Mouse (Mus musculus) intestine, embryonic 15.5 days (tissue): ENCODE results near the gene Fsd2. TPM values are rescaled to one million over a fixed set of nuclear protein-coding genes. Genes with fewer than 3 reads are reported as not detected.

Experiments used
- ATAC-seq: fragments of 200-750 bp; cut with Nextera tagmentation; 2 replicates; pipeline ENCODE4 v1.8.0; 2017; ENCODE audit warnings: moderate TSS enrichment, moderate library complexity
- H3K27ac ChIP-seq: fragments of 300-500 bp; sonication (generic); 2 replicates; pipeline ENCODE4 v1.5.1; 2015; ENCODE audit warnings: mild to moderate bottlenecking, inconsistent platforms
- H3K27me3 ChIP-seq: fragments of 300-500 bp; sonication (generic); replicated peaks from 2 replicates; pipeline ENCODE4 v1.6.1; 2015; ENCODE audit warnings: inconsistent platforms
- H3K36me3 ChIP-seq: fragments of 300-500 bp; sonication (generic); 2 replicates; pipeline ENCODE4 v1.6.1; 2015; ENCODE audit warnings: inconsistent platforms
- H3K4me1 ChIP-seq: fragments of 300-500 bp; sonication (generic); replicated peaks from 2 replicates; pipeline ENCODE4 v1.6.1; 2015; ENCODE audit warnings: inconsistent platforms
- H3K4me2 ChIP-seq: fragments of 300-500 bp; sonication (generic); replicated peaks from 2 replicates; pipeline ENCODE4 v1.6.1; 2015; ENCODE audit warnings: mild to moderate bottlenecking, inconsistent platforms
- H3K4me3 ChIP-seq: fragments of 300-500 bp; sonication (generic); replicated peaks from 2 replicates; pipeline ENCODE4 v1.5.1; 2015; ENCODE audit warnings: inconsistent platforms
- H3K9ac ChIP-seq: fragments of 300-500 bp; sonication (generic); 2 replicates; pipeline ENCODE4 v1.6.1; 2015; ENCODE audit warnings: inconsistent platforms
- H3K9me3 ChIP-seq: fragments of 300-500 bp; sonication (generic); 2 replicates; pipeline ENCODE4 v1.6.1; 2016; ENCODE audit warnings: inconsistent platforms
- WGBS: fragments of 180-500 bp; shearing (Covaris S2); methylation state at CpG from one replicate; pipeline ENCODE4 v1.1.7; 2015; 5-methylcytosine and 5-hydroxymethylcytosine counted together
- polyA plus RNA-seq: library from polyadenylated mRNA; unstranded; fragments of >200 nt; fragmentation: Nextera tagmentation; extraction: Ambion mirVana; gene quantifications from 2 replicates; pipeline ENCODE4 v1.2.1, GENCODE M21; 2015

Fsd2 gene
- polyA plus RNA-seq, 1 experiment from 2014 or later: 0.15 TPM

GRCm38 (mm10) chr7:81536478-81536877 lies 30.3 kb downstream of the Fsd2 start:
- ATAC-seq: no peak
- H3K9me3 ChIP-seq: no peaks in the 10 kb centered on the region
- no peak overlapping the region for H3K27ac ChIP-seq
- H3K36me3 ChIP-seq: peaks cover 32% of the 10 kb centered on the region
- H3K4me1 ChIP-seq: no peaks in the 10 kb centered on the region
- H3K9ac ChIP-seq: no peak overlapping the region
- H3K4me3 ChIP-seq: no peak overlapping the region
- H3K4me2 ChIP-seq: no peak overlapping the region
- WGBS: 86% methylated on average over 4 of the region's 4 CpGs
- no peaks in the 10 kb centered on the region for H3K27me3 ChIP-seq

DNA sequence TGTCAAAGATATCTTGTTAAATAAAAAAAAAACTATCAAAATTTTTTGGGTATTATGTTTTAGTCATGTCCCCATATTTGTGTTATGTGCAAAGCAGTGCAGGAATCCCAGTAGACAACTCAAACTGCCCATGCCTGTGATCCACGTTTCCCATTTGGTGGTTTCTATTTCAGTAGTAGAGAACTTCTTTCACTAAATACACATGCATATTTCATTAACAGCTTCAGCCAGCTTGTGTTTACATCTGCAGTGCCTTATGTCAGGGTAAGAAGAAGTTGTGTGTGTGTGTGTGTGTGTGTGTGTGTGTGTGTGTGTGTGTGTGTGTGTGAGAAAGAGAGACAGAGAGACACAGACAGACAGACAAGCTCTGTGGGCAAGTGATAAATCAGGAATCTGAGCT lies 35.3 kb downstream of the Fsd2 start:
- H3K9me3 ChIP-seq: no peaks in the 10 kb centered on the region
- H3K4me3 ChIP-seq: no peak overlapping the region
- no peak for ATAC-seq
- H3K36me3 ChIP-seq: peaks cover 43% of the 10 kb centered on the region
- H3K4me1 ChIP-seq: no peaks in the 10 kb centered on the region
- no peak overlapping the region for H3K4me2 ChIP-seq
- H3K9ac ChIP-seq: no peak overlapping the region
- 80% methylated on average over 1 of the region's 1 CpGs for WGBS
- no peaks in the 10 kb centered on the region for H3K27me3 ChIP-seq
- no peak overlapping the region for H3K27ac ChIP-seq

- Histone ChIP-seq H3K9ac (no peak overlapping the region), H3K9me3 (no peaks in the 10 kb centered on the region), H3K4me2 (no peak overlapping the region), H3K4me3 (no peak overlapping the region), H3K27ac (no peak overlapping the region), H3K36me3 (peaks cover 34% of the 10 kb centered on the region), H3K27me3 (no peaks in the 10 kb centered on the region), H3K4me1 (peaks cover 9% of the 10 kb centered on the region; the same call in 1 of the 2 replicates)
- 88% methylated on average over 8 of the region's 8 CpGs for WGBS
- no peak for ATAC-seq
Measured at GRCm38 (mm10) chr7:81528918-81529317, 37.8 kb downstream of the Fsd2 start.

- WGBS: 5% methylated on average over 13 of the region's 13 CpGs
- Histone ChIP-seq H3K4me2 (peak overlapping the region; percentile 59), H3K27me3 (no peaks in the 10 kb centered on the region), H3K4me1 (peaks cover 12% of the 10 kb centered on the region; the same call in 1 of the 2 replicates), H3K9me3 (no peaks in the 10 kb centered on the region), H3K27ac (peak overlapping the region; percentile 96), H3K9ac (peak overlapping the region; percentile 40), H3K4me3 (peak overlapping the region; percentile 57), H3K36me3 (peaks cover 11% of the 10 kb centered on the region; the same call in 1 of the 2 replicates)
- ATAC-seq: no peak; the same call in 1 of the 2 replicates
Measured at GRCm38 (mm10) chr7:81523663-81524017, 43.1 kb downstream of the Fsd2 start.

GRCm38 (mm10) chr7:81523008-81523662 lies 43.6 kb downstream of the Fsd2 start:
- H3K4me3 ChIP-seq: peak overlapping the region; percentile 57
- peak overlapping the region; percentile 59 for H3K4me2 ChIP-seq
- H3K4me1 ChIP-seq: peaks cover 12% of the 10 kb centered on the region; the same call in 1 of the 2 replicates
- peak overlapping the region; percentile 53 for H3K9ac ChIP-seq
- H3K27me3 ChIP-seq: no peaks in the 10 kb centered on the region
- under 1% methylated on average over 31 of the region's 31 CpGs for WGBS
- H3K36me3 ChIP-seq: peaks cover 10% of the 10 kb centered on the region; the same call in 1 of the 2 replicates
- H3K27ac ChIP-seq: peak overlapping the region; percentile 96
- ATAC-seq: peak; percentile 99
- no peaks in the 10 kb centered on the region for H3K9me3 ChIP-seq

DNA sequence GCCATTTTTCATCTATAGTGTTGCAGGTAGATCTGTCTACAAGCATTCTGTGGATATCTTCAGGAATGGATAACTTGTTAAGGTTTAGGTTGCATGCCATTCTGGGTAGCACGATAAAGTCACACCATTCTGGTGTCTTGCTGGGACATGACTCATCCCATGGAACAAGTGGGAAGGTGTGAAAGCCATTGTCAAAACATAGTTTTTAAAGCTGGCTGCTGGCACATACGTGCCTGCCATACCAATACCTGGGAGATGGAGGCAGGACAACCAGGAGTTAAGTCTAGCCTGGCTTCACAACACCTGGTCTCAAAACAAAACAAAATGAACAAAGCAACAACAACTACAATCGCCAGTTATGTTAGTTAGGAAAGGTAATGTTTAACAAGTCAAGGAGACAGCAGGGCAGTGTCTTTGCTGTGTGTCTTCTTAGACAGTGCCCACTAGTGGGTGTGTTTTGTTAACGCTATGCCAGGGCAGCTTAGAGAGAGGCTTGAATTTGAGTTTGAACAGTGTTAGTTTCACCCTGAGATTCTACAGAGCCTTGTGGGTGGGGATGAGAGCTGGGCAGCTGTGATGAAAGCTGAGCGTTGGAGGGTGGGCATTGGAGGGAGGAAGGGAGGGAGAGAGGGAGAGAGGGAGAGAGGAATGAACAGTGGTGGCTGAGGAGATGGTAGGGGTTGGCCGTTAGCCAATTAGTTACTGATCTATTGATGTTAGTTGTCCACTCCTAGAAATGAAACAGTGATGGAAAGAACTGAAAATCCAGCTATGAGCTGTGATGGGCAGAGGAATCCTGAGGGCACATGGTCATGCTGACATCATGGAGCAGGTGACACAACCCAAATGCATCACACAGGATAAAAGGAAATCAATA lies 50.4 kb downstream of the Fsd2 start:
- no peaks in the 10 kb centered on the region for H3K4me1 ChIP-seq
- no peaks in the 10 kb centered on the region for H3K9me3 ChIP-seq
- no peak overlapping the region for H3K4me3 ChIP-seq
- WGBS: 64% methylated on average over 6 of the region's 6 CpGs
- no peak overlapping the region for H3K27ac ChIP-seq
- H3K9ac ChIP-seq: no peak overlapping the region
- H3K4me2 ChIP-seq: no peak overlapping the region
- ATAC-seq: no peak
- H3K36me3 ChIP-seq: no peaks in the 10 kb centered on the region
- H3K27me3 ChIP-seq: no peaks in the 10 kb centered on the region

- Histone ChIP-seq H3K4me1 (no peaks in the 10 kb centered on the region), H3K36me3 (no peaks in the 10 kb centered on the region), H3K9ac (no peak overlapping the region), H3K4me3 (no peak overlapping the region), H3K27me3 (no peaks in the 10 kb centered on the region), H3K4me2 (no peak overlapping the region), H3K27ac (no peak overlapping the region), H3K9me3 (no peaks in the 10 kb centered on the region)
- no peak for ATAC-seq
- WGBS: 45% methylated on average over 13 of the region's 13 CpGs
Measured at GRCm38 (mm10) chr7:81514906-81515590, 51.7 kb downstream of the Fsd2 start.

- Histone ChIP-seq H3K27me3 (no peaks in the 10 kb centered on the region), H3K4me2 (no peak overlapping the region), H3K4me1 (no peaks in the 10 kb centered on the region), H3K9me3 (no peaks in the 10 kb centered on the region), H3K4me3 (no peak overlapping the region), H3K36me3 (no peaks in the 10 kb centered on the region), H3K27ac (no peak overlapping the region), H3K9ac (no peak overlapping the region)
- 73% methylated on average over 2 of the region's 2 CpGs for WGBS
- ATAC-seq: no peak
Measured at GRCm38 (mm10) chr7:81501050-81501449, 65.7 kb downstream of the Fsd2 start.

DNA sequence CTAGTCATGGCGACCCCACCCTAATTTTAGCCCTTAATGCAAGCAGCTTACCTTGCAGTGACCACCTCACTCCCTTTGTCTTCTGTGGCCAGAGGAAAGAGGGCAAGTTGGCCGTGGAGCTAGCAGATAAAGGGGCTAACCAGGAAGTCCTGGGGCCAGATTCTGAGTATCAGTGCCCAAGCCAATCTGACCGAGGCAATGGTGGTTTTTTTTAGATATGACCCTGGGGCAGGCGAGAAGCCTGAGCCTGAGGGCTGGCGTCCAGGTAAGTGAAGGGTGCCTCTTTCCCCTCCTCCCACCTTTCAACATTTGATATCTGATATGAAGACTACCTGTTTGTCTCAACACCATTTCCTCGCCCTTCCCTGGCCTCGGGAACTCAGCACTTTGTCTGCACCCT lies 68.6 kb downstream of the Fsd2 start, which contains the start of gene BC048679:
TSS of gene BC048679 (minus strand) at position 101 of the 400 bp plus-strand sequence.
- H3K27ac ChIP-seq: no peak within 1 kb of the TSS
- H3K9me3 ChIP-seq: no peaks in the 10 kb centered on the region
- H3K36me3 ChIP-seq: no peaks in the 10 kb centered on the region
- no peak within 1 kb of the TSS for H3K4me2 ChIP-seq
- H3K9ac ChIP-seq: no peak within 1 kb of the TSS
- peaks cover 10% of the 10 kb centered on the region for H3K27me3 ChIP-seq
- 57% methylated on average over 7 of the region's 7 CpGs for WGBS
- no peak within 1 kb of the TSS for H3K4me3 ChIP-seq
- ATAC-seq: no peak
- H3K4me1 ChIP-seq: no peaks in the 10 kb centered on the region

DNA sequence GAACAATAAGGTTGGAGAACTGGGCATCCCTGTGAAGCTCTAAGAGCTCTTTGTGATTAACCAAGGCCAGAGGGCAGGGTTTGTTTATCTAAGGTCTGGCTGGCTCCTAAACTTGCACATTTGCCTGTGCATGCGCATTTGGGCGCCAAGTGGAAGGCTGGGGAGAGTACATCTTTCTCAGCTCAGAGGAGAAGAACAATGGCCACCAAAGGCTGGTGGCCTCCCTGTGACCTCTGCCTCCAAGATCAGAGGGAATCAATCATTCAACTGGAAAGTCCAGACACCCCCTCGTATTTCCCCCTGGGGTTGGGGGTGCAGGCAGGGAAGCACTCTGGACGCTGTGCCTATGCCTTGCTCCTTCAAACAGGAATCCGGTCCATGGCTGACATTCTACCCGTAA lies 69.6 kb downstream of the Fsd2 start:
- 16% methylated on average over 6 of the region's 6 CpGs for WGBS
- Histone ChIP-seq H3K4me1 (no peaks in the 10 kb centered on the region), H3K9me3 (no peaks in the 10 kb centered on the region), H3K27ac (no peak overlapping the region), H3K36me3 (no peaks in the 10 kb centered on the region), H3K27me3 (peaks cover 10% of the 10 kb centered on the region), H3K4me2 (no peak overlapping the region), H3K9ac (no peak overlapping the region), H3K4me3 (no peak overlapping the region)
- ATAC-seq: no peak

GRCm38 (mm10) chr7:81493331-81494021 lies 73.3 kb downstream of the Fsd2 start, which contains the start of gene Ap3b2:
Gene Ap3b2, minus strand, starts transcription at chr7:81493925.
- Histone ChIP-seq H3K36me3 (no peaks in the 10 kb centered on the region), H3K27me3 (peaks cover 10% of the 10 kb centered on the region), H3K9ac (0 out of 2 replicates have a peak within 1 kb of the TSS, but pooled peaks have one; percentile 11), H3K4me1 (no peaks in the 10 kb centered on the region), H3K27ac (0 out of 2 replicates have a peak within 1 kb of the TSS, but pooled peaks have one; percentile 27), H3K4me3 (peak within 1 kb of the TSS; percentile 48), H3K9me3 (no peaks in the 10 kb centered on the region), H3K4me2 (peak within 1 kb of the TSS; percentile 89)
- WGBS: under 1% methylated on average over 57 of the region's 57 CpGs
- ATAC-seq: peak; percentile 91
